Mouse (Mus musculus): Measurements from ENCODE around the gene Polr3h. TPM values are rescaled to one million over a fixed set of nuclear protein-coding genes. Genes with fewer than 3 reads are reported as not detected.
A peak's percentile ranks its signal among the peaks of the same experiment; 100 is the strongest.

Polr3h gene
- total and polyA plus RNA-seq, 3 experiments: 40.5 to 224 (median 59.3) TPM

- Histone ChIP-seq H3K4me1 (ENCODE audit: control insufficient read depth in 1 of 2, insufficient read depth in 2 of 2) (peaks cover 0 to 13% of the 10 kb centered on the region in 2 experiments; a peak in 2 of 4 replicates), H3K9ac (ENCODE audit: insufficient read depth, low read depth) (no peak overlapping the region), H3K36me3 (replicated peaks in 1 of 2; ENCODE audit: control insufficient read depth in 1 of 2, insufficient read depth in 1 of 2, low read length in 1 of 2) (peaks cover 10 to 21% of the 10 kb centered on the region in 2 experiments), H3K4me3 (replicated peaks in 1 of 3; ENCODE audit: low read depth in 2 of 3, low read length in 2 of 3, poor library complexity in 1 of 3) (peak overlapping the region in 1 of 3 experiments; percentile 28), H3K9me3 (replicated peaks; ENCODE audit: low read length) (no peaks in the 10 kb centered on the region), H3K79me2 (replicated peaks; ENCODE audit: control insufficient read depth, extremely low read depth, insufficient read depth, poor library complexity, severe bottlenecking) (peaks cover 22% of the 10 kb centered on the region), H3K27me3 (replicated peaks) (no peaks in the 10 kb centered on the region), H3K27ac (ENCODE audit: insufficient read depth, low read depth) (no peak overlapping the region), H3K4me2 (ENCODE audit: insufficient read depth, low read depth, poor library complexity, severe bottlenecking) (no peak overlapping the region)
- no peak for DNase-seq (ENCODE audit: extremely low read depth)
- in situ Hi-C loops (cut with MboI; ENCODE audit: low pct_ligation_motif_present, low pct_unique_long_range_greater_than_20kb, low sequenced_read_pairs): no loop called here
- dilution Hi-C loops (cut with MboI; ENCODE audit: extremely low pct_ligation_motif_present, extremely low pct_unique_long_range_greater_than_20kb, low sequenced_read_pairs): no loop called here
- TF ChIP-seq TCF12 (IDR thresholded peaks at IDR 0.05; ENCODE audit: low read depth, low read length): no peak
- TF ChIP-seq NRF1 (IDR thresholded peaks at IDR 0.05; ENCODE audit: low read depth, low read length): no peak
- no peak for TF ChIP-seq MEF2A (IDR thresholded peaks at IDR 0.05; ENCODE audit: borderline replicate concordance, low read depth, low read length)
Observed at GRCm38 (mm10) chr15:81860471-81861135, 65.4 kb downstream of the Polr3h start.

- peak overlapping the region; percentile 74 to 89 (median 89) for H3K4me3 ChIP-seq (replicated peaks in 1 of 3; ENCODE audit: low read depth in 2 of 3, low read length in 2 of 3, poor library complexity in 1 of 3)
- dilution Hi-C loops (cut with MboI; ENCODE audit: extremely low pct_ligation_motif_present, extremely low pct_unique_long_range_greater_than_20kb, low sequenced_read_pairs) (no loop called here), in situ Hi-C loops (cut with MboI; ENCODE audit: low pct_ligation_motif_present, low pct_unique_long_range_greater_than_20kb, low sequenced_read_pairs) (no loop called here)
- peak; percentile 73 for TF ChIP-seq ZNF384 (IDR thresholded peaks at IDR 0.05; ENCODE audit: low read depth, low read length)
- peak; percentile 64 for TF ChIP-seq SIN3A (IDR thresholded peaks at IDR 0.05; ENCODE audit: low read length)
- no peak for TF ChIP-seq JUN (IDR thresholded peaks at IDR 0.05; ENCODE audit: insufficient read depth, low read depth, low read length)
- peak; percentile 94 for TF ChIP-seq MYC (IDR thresholded peaks at IDR 0.05; ENCODE audit: low read depth, low read length)
- no peak; the same call in 1 of the 2 replicates for TF ChIP-seq USF2 (conservative IDR thresholded peaks at IDR 0.05; ENCODE audit: low read depth, low read length)
- peak; percentile 95 for TF ChIP-seq MEF2A (IDR thresholded peaks at IDR 0.05; ENCODE audit: borderline replicate concordance, low read depth, low read length)
- peak; percentile 53 for TF ChIP-seq USF1 (IDR thresholded peaks at IDR 0.05; ENCODE audit: low read depth, low read length)
- TF ChIP-seq POLR2AphosphoS2 (IDR thresholded peaks at IDR 0.05; ENCODE audit: low read depth, low read length): no peak
- TF ChIP-seq JUND (conservative IDR thresholded peaks at IDR 0.05; ENCODE audit: low read depth, low read length): no peak
- TF ChIP-seq PAX5 (IDR thresholded peaks at IDR 0.05; ENCODE audit: low read length): no peak
- peak; percentile 93 for TF ChIP-seq MAX (IDR thresholded peaks at IDR 0.05; ENCODE audit: low read length)
- peak; percentile 91 for TF ChIP-seq HCFC1 (IDR thresholded peaks at IDR 0.05; ENCODE audit: low read depth, low read length)
- TF ChIP-seq E2F4 (IDR thresholded peaks at IDR 0.05; ENCODE audit: insufficient replicate concordance, low read depth, low read length): no peak
- TF ChIP-seq ZKSCAN1 (IDR thresholded peaks at IDR 0.05; ENCODE audit: borderline replicate concordance, low read depth, low read length): no peak
- TF ChIP-seq ELF1 (IDR thresholded peaks at IDR 0.05; ENCODE audit: low read depth, low read length): peak; percentile 44; the same call in 1 of the 2 replicates
- TF ChIP-seq RCOR1 (conservative IDR thresholded peaks at IDR 0.05; ENCODE audit: low read depth, low read length): 0 out of 2 replicates have a peak, but pooled peaks have one; percentile 23
- peak; percentile 43; the same call in 1 of the 2 replicates for TF ChIP-seq NELFE (IDR thresholded peaks at IDR 0.05; ENCODE audit: low read depth, low read length)
- TF ChIP-seq ETS1 (conservative IDR thresholded peaks at IDR 0.05; ENCODE audit: low read depth, low read length): peak; percentile 53
- no peak; the same call in 1 of the 2 replicates for TF ChIP-seq IRF4 (IDR thresholded peaks at IDR 0.05; ENCODE audit: low read depth, low read length)
- 0 out of 2 replicates have a peak, but pooled peaks have one; percentile 57 for TF ChIP-seq KAT2A (IDR thresholded peaks at IDR 0.05; ENCODE audit: insufficient replicate concordance, low read length)
- peak; percentile 66 for TF ChIP-seq MAZ (IDR thresholded peaks at IDR 0.05; ENCODE audit: low read depth, low read length)
- peak; percentile 95 for TF ChIP-seq MXI1 (IDR thresholded peaks at IDR 0.05; ENCODE audit: low read depth, low read length)
- no peak for TF ChIP-seq MAFK (IDR thresholded peaks at IDR 0.05; ENCODE audit: insufficient replicate concordance, low read length)
- peak; percentile 53; the same call in 1 of the 2 replicates for TF ChIP-seq TCF12 (IDR thresholded peaks at IDR 0.05; ENCODE audit: low read depth, low read length)
- TF ChIP-seq POLR2A (IDR thresholded peaks at IDR 0.05; ENCODE audit: low read depth, low read length): peak; percentile 61
- no peak for TF ChIP-seq GABPA (IDR thresholded peaks at IDR 0.05; ENCODE audit: insufficient replicate concordance, low read depth, low read length)
- no peak for TF ChIP-seq ZC3H11A (IDR thresholded peaks at IDR 0.05; ENCODE audit: low read depth, low read length)
Observed at GRCm38 (mm10) chr15:81859330-81860255, 66.4 kb downstream of the Polr3h start.

More at GRCm38 (mm10) chr15:81859330-81860255, 66.4 kb downstream of the Polr3h start:
- peak overlapping the region; percentile 75 for H3K27ac ChIP-seq (ENCODE audit: insufficient read depth, low read depth)
- peaks cover 4 to 19% of the 10 kb centered on the region in 2 experiments for H3K36me3 ChIP-seq (replicated peaks in 1 of 2; ENCODE audit: control insufficient read depth in 1 of 2, insufficient read depth in 1 of 2, low read length in 1 of 2)
- H3K4me1 ChIP-seq (ENCODE audit: control insufficient read depth in 1 of 2, insufficient read depth in 2 of 2): peaks cover 3 to 22% of the 10 kb centered on the region in 2 experiments; a peak in 2 of 4 replicates
- no peaks in the 10 kb centered on the region for H3K9me3 ChIP-seq (replicated peaks; ENCODE audit: low read length)
- H3K79me2 ChIP-seq (replicated peaks; ENCODE audit: control insufficient read depth, extremely low read depth, insufficient read depth, poor library complexity, severe bottlenecking): peaks cover 30% of the 10 kb centered on the region
- DNase-seq (ENCODE audit: extremely low read depth): peak; percentile 97
- H3K4me2 ChIP-seq (ENCODE audit: insufficient read depth, low read depth, poor library complexity, severe bottlenecking): peak overlapping the region; percentile 48
- H3K9ac ChIP-seq (ENCODE audit: insufficient read depth, low read depth): peak overlapping the region; percentile 75
- H3K27me3 ChIP-seq (replicated peaks): no peaks in the 10 kb centered on the region

Data from CH12.LX (cell line).